Mouse (Mus musculus) frontal cortex, postnatal 36 days (tissue): Measurements from ENCODE around the gene Synj2bp.
"Not testable (repeated sequence)": the region's sequence is repeated elsewhere in the genome, so short reads cannot be mapped to it uniquely, and the experiment has no call there.

Experiments
- DNase-seq, 2 experiments: peaks; one replicate each; pipeline ENCODE4 v3.0.0; 2022; ENCODE audit warnings: low spot score in 2 of 2

Gene Synj2bp

DNA sequence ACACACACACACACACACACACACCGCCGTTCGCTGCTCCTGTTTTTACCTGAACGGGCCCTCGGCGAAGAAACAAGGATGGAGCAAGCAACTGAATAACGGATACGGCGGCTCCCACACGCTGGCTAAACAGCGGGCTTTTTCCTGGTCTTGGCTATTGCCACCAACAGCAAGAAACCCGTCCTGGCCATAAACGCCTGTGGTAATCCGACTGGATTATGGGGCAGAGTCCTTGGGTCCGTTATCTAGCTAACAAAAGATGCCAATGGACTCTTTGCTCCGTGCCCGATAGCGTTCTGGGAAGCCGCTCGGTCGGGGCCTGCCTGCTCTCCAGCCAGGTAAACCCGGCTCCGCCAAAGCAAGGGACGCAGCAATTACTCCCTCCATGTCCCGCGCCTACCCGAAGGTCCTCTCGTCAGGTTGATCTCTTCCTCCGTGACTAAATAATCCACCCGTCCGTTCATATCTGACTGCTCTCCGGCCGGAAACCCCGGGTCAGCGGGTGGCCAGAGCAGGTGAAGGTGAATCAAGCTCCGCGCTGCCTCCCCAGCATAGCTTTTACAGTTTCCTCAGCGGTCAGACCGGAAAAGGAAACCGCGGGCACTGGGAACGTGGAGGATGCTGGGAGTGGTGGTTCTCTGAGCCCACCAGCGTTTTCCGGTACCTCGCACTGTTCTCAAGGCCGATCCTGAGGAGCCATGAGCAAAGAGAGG is at the start of gene Synj2bp, which contains the start of gene Gm20498:
Gene Synj2bp, minus strand, starts transcription at position 596 of the 713 bp plus-strand sequence.
Gene Gm20498, minus strand, starts transcription at position 590 of the 713 bp plus-strand sequence.
- DNase-seq = peak; percentile 90 to 92

DNA sequence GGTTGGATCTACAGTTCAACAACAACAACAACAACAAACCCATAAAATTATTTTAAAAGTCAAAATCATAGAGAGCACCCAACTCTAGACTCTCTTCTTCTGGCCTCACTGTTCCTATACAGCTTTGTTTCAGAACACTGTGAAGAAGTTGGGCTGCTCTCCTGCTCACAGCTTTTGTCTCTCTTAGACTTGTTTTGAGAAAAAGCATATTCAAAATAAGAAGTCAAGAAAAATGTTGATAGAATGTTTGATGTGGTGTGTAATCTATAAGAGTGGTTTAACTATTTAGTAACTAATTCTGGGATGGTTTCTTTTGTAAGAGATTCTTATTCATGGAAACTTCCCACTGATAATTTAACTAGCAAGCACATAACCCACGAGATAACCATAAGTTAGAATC is 35.7 kb upstream of the Synj2bp start, which contains the start of gene Adam21:
Gene Adam21, minus strand, starts transcription at position 101 of the 400 bp plus-strand sequence.
- no peak for DNase-seq

DNA sequence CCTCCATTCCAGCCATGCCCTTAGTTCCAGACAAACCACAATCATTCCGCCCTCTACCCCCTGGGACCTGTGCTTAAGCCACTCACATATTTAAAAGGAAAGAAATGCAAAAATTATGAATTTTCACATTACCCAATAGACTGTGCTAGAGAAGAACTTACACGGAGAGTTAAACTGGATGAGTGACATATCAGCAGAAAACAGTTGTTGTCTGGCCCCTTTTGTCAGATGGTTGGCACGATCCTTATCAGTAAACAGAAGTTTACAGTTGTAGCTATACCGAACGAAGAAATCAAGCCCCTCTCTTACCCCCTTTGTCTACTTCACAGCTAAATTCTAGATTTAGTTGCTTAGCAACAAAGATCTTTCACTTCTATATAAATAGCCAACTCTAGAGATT is 35.2 kb upstream of the Synj2bp start:
- DNase-seq = no peak

DNA sequence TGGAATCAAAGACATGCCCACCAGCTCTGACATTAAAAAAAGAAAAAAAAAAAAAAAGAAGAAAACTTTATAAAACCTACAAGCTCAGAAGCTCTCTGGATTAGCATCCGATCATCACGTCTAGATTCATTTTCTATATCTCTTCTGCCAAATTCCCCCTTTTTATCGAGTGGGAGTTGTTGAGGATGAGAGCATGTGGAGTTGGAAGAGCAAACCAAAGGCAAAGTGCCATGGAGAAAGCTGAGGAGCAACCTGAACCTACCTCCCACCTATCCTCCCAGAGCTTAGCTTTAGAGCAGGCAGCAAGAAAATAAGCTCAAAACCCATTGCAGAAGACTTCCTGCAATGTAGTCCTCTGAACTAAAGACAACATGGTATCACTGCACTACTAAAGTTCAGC is 31.5 kb upstream of the Synj2bp start:
- DNase-seq = peak in 1 of 2 experiments; percentile 11

DNA sequence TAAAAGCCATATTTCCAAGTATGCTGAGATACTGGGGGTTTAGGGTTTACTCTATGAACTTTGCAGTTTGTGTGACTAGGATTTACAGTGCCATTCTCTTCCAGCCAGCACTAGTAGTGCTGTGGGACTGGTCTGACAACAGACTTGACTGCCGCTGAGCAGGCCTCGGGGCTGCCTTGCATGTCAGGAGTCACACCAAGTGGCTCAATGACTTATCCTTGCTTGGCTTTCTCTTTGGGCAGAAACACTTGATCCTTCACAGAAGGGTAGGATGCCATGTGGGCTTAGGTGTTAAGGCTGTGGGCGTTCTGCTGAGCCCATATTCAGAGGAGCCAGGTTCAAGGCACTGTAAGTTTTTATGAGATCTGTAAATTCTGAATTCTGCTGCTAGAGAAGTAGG is 16.6 kb upstream of the Synj2bp start:
- DNase-seq = no peak

DNA sequence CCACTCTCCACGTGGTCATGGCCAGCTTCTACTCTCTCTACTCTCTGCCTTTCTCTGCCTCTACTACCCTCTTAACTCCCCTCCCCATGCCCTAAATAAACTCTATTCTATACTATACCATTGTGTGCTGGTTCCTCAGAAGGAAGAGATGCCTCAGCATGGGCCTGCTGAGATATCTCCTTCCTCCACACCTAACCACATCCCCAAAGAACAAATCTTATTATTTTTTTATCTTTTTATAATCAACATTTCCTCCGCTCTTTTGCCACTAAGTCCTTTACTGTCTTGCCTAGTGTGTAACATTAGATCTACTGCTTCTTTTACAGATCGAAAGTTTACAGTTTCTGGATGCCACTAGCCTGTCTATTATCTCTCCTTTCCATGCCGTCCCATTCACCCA is 14.5 kb upstream of the Synj2bp start:
- no peak for DNase-seq

DNA sequence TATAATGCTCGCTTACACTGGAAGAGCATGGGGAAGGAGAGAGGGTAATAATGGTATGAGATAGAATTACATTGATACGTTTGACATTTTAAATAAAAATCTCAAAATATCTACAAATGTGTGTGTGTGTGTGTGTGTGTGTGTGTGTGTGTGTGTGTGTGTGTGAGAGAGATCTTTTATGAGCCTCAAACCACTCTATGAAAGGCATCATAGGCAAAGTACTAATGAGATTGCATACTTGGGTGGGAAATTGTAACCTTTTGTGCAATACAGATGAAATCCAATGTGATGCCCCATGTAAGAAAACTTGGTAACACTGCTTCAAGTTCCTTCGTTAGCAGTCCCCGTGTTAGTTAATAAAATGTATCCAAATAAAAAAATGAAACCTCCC is 313 bp upstream of the Synj2bp start:
- DNase-seq = no peak

DNA sequence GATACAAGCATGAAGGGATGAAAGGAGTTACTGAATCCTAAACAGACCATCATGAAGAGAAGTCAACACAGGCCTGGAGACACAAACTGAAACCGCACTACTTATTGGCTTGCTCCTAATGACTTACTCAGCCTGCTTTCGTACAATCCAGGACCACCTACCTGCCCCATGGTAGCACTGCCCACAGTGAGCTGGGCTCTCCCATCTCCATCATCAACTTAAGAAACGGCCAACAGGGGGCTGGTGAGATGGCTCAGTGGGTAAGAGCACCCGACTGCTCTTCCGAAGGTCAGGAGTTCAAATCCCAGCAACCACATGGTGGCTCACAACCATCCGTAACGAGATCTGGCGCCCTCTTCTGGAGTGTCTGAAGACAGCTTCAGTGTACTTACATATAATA is 2.1 kb downstream of the Synj2bp start:
- DNase-seq = not testable (repeated sequence)

DNA sequence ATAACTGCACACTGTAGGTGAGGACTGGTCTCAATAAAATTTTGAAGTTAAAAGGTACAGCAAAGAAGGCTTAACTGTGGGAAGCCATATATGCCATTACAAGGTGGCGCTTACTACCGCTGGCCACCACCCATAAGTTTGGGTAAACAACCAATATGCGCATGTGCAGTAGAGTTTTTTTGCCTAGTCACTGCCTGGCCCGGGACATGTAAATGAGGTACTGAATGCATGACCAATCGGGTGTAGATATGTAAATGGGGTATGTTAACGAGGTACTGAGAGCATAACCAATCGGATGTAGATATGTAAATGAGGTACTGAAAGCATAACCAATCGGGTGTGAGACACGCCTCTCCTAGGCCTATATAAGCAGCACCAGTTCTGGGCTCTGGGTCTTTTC is 35.8 kb downstream of the Synj2bp start:
- not testable (repeated sequence) for DNase-seq

DNA sequence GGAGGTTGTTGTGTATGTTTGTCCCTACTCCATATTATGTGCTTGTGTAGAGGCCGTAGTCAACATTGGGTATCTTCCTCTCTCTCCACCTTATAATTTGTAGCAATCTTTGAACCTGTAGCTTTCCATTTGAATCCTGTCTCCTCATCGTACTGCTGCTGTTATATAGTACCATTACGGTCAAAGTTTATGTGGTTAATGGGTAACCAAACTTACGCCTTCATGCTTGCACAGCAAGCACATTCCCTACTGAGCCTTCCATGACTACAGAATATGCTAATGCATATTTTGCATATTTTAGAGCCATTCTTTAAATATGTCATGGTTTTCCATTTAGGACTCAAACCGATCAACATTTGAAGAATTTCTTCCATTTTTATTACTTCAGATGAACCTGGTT is 42.2 kb downstream of the Synj2bp start:
- DNase-seq = no peak

DNA sequence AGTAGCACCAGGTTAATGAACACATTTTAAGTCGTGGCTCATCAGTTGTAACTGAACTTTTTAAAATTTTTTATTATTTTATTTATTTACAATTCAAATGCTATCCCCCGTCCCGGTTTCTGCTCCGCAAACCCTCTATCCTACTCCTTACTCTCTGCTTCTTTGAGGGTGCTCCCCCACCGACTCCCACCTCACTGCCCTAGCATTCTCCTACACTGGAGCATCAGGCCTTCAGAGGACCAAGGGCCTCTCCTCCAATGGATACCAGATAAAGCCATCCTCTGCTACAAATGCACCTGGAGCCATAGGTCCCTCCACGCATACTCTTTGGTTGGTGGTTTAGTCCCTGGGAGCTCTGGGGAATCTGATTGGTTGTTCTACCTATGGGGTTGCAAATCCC is 47.4 kb downstream of the Synj2bp start:
- no peak for DNase-seq

DNA sequence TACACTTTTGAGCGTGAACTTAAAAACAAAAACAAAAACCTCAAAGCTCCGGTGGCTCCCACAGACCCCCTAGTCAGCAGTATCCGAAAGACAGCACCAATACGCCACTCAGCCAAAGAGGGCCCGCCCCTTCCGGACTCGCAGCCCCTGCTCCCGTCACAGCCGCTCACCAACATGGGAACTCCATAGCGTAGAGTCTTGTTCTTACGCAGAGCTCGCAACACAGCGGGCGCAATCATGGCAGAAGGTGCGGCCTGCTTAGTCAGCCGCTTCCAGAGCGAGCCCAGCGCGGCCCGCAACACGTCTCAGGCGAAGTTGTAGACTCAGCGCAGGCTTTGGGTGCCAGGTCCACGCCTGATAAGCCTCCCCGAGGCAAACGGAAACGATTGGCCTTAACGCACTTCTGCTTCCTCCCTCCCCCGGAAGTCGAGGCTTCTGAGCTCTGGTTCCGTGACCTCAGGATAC is 48.0 kb downstream of the Synj2bp start, which contains the start of gene Cox16:
Gene Cox16, minus strand, starts transcription at position 401 of the 465 bp plus-strand sequence.
- DNase-seq = peak; percentile 89 to 91

DNA sequence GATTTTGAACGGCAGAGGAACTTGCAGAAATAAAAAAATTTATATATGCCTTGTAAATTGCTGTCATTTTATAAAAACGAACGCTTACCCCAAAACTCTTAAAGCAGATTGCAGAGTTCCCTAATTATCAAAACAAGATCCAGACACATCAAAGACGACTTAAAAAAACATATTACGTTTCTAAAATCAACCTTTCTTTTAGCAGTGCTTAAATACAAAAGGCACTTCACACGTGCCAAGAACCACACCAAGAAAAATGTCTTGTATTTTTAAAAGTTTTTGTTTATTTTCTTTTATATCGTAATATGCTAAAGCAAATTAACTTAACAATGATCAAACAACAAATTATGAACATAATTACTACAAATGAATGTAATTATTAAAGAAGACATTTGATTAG is 48.5 kb downstream of the Synj2bp start:
- DNase-seq = no peak

DNA sequence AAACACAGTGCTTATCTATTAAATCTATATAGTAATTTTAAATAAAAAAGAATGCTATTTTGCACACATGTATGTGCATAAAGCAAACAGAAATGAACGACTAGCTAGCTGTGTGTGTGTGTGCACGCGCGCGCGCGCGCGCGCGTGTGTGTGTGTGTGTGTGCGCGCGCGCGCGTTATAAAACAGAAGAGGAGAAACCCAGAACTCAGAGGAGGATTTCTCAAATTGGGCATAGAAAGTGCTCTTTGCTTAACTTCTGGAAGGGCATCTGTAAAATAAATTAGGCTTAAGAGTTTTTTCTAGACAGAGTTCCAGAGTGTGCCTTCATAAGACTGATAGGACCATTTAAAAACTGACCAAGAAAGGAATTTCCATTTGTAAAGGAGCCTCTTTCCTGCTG is 49.1 kb downstream of the Synj2bp start:
- no peak for DNase-seq

DNA sequence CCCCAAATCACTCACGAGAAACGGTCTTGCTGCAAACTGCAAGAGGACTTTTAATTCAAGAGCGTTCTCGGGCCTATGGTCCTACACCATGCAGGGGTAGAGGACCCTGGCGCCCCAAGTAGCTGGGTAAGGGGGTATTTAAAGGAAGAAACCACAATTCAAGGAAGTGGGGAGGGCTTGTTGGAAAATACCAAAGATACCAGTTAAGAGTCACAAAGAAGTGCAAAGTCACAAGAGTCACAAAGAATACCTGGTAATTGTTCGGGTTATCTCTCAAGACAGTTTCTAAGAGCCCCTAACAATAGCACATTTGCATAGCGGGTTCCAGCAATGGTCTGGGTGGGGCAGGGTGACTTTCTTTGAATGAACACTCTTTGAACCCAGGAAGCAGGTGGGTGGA is 73.7 kb downstream of the Synj2bp start:
- DNase-seq = not testable (repeated sequence)
